In genomic region chr9:48823319-48823705, GRCm38 (mm10) we compare ENCODE assay signal across 16 mouse cellular contexts. TPM values are rescaled to one million over a fixed set of nuclear protein-coding genes. Genes with fewer than 3 reads are reported as not detected.
DNase-seq lines count a peak whose midpoint lies in the region; ATAC-seq and TF ChIP-seq lines count a peak whose summit lies in the region.
"Had no signal": no experiment of that assay in that cellular context is flagged by ENCODE, and none has a peak within 500 bp of the region (broad histone marks: within the 10 kb centered on the region; RNA-seq: fewer than 3 reads in every experiment).

No protein-coding gene starts in this region.

- H3K27ac ChIP-seq in hindbrain, embryonic 12.5 days: no peak overlapping the region
- H3K27ac ChIP-seq in hindbrain, embryonic 16.5 days (ENCODE audit: low read depth, low read length): no peak overlapping the region
- no peak overlapping the region for H3K27ac ChIP-seq in midbrain, embryonic 13.5 days
- H3K27ac ChIP-seq in midbrain, postnatal 0 days (ENCODE audit: low read depth, low read length): no peak overlapping the region
- no peak overlapping the region for H3K27ac ChIP-seq in embryonic facial prominence, embryonic 13.5 days
- H3K27ac ChIP-seq in limb, embryonic 13.5 days: no peak overlapping the region; the same call in 1 of the 2 replicates
- H3K27ac ChIP-seq: stomach, postnatal 0 days had no signal

- no peak overlapping the region for H3K4me3 ChIP-seq in hindbrain, embryonic 12.5 days
- no peak overlapping the region for H3K4me3 ChIP-seq in hindbrain, embryonic 16.5 days (ENCODE audit: low read length)
- no peak overlapping the region for H3K4me3 ChIP-seq in midbrain, embryonic 13.5 days (replicated peaks)
- no peak overlapping the region for H3K4me3 ChIP-seq in midbrain, postnatal 0 days (ENCODE audit: low read depth, low read length)
- H3K4me3 ChIP-seq in embryonic facial prominence, embryonic 13.5 days: no peak overlapping the region
- peak overlapping the region; percentile 3; the same call in 1 of the 2 replicates for H3K4me3 ChIP-seq in limb, embryonic 13.5 days
- H3K4me3 ChIP-seq: erythroblast, embryonic 14.5 days had no signal

- no peaks in the 10 kb centered on the region for H3K27me3 ChIP-seq in hindbrain, embryonic 12.5 days
- no peaks in the 10 kb centered on the region for H3K27me3 ChIP-seq in hindbrain, embryonic 16.5 days (replicated peaks; ENCODE audit: control insufficient read depth, insufficient read depth, low read length)
- H3K27me3 ChIP-seq in midbrain, embryonic 13.5 days: 0 out of 2 replicates have a peak, but pooled peaks cover 7% of the 10 kb centered on the region
- no peaks in the 10 kb centered on the region for H3K27me3 ChIP-seq in midbrain, postnatal 0 days (ENCODE audit: insufficient read depth, low read length)
- peaks cover 43% of the 10 kb centered on the region for H3K27me3 ChIP-seq in embryonic facial prominence, embryonic 13.5 days
- peaks cover 83% of the 10 kb centered on the region for H3K27me3 ChIP-seq in limb, embryonic 13.5 days

- no peaks in the 10 kb centered on the region for H3K36me3 ChIP-seq in hindbrain, embryonic 12.5 days
- no peaks in the 10 kb centered on the region for H3K36me3 ChIP-seq in hindbrain, embryonic 16.5 days (ENCODE audit: control insufficient read depth, insufficient read depth, low read length)
- H3K36me3 ChIP-seq in midbrain, embryonic 13.5 days: no peaks in the 10 kb centered on the region
- H3K36me3 ChIP-seq in midbrain, postnatal 0 days (ENCODE audit: insufficient read depth, low read length): no peaks in the 10 kb centered on the region
- H3K36me3 ChIP-seq in embryonic facial prominence, embryonic 13.5 days: no peaks in the 10 kb centered on the region
- no peaks in the 10 kb centered on the region for H3K36me3 ChIP-seq in limb, embryonic 13.5 days

- H3K4me2 ChIP-seq in hindbrain, embryonic 12.5 days (replicated peaks): peak overlapping the region; percentile 11; the same call in 1 of the 2 replicates
- no peak overlapping the region for H3K4me2 ChIP-seq in hindbrain, embryonic 16.5 days (ENCODE audit: low read length)
- peak overlapping the region; percentile 19 for H3K4me2 ChIP-seq in midbrain, embryonic 13.5 days (replicated peaks)
- no peak overlapping the region for H3K4me2 ChIP-seq in midbrain, postnatal 0 days (ENCODE audit: low read depth, low read length, poor library complexity, severe bottlenecking)
- H3K4me2 ChIP-seq in embryonic facial prominence, embryonic 13.5 days: peak overlapping the region; percentile 44
- H3K4me2 ChIP-seq in limb, embryonic 13.5 days (replicated peaks): peak overlapping the region; percentile 46

- 44% methylated on average over 7 of the region's 7 CpGs for WGBS in hindbrain, embryonic 12.5 days
- 49% methylated on average over 7 of the region's 7 CpGs for WGBS in hindbrain, embryonic 16.5 days
- WGBS in midbrain, embryonic 13.5 days: 25% methylated on average over 7 of the region's 7 CpGs
- WGBS in midbrain, postnatal 0 days: 35% methylated on average over 7 of the region's 7 CpGs
- WGBS in embryonic facial prominence, embryonic 13.5 days: 11% methylated on average over 7 of the region's 7 CpGs
- 14% methylated on average over 7 of the region's 7 CpGs for WGBS in limb, embryonic 13.5 days

- H3K4me1 ChIP-seq in hindbrain, embryonic 12.5 days: peaks cover 41% of the 10 kb centered on the region
- peaks cover 6% of the 10 kb centered on the region for H3K4me1 ChIP-seq in hindbrain, embryonic 16.5 days (ENCODE audit: control insufficient read depth, insufficient read depth, low read depth, low read length)
- H3K4me1 ChIP-seq in midbrain, embryonic 13.5 days (replicated peaks): peaks cover 46% of the 10 kb centered on the region
- peaks cover 4% of the 10 kb centered on the region; the same call in 1 of the 2 replicates for H3K4me1 ChIP-seq in midbrain, postnatal 0 days (ENCODE audit: insufficient read depth, low read length)
- H3K4me1 ChIP-seq in embryonic facial prominence, embryonic 13.5 days: peaks cover 46% of the 10 kb centered on the region
- H3K4me1 ChIP-seq in limb, embryonic 13.5 days: peaks cover 46% of the 10 kb centered on the region

- no peak for DNase-seq in midbrain, postnatal 0 days (ENCODE audit: low spot score)
- DNase-seq in lung, adult 18-20 months: no peak
- DNase-seq: cerebellum, adult 9-10 months; gastrocnemius, postnatal 10 days; heart, postnatal 14 days; liver; liver, postnatal 0 days; thymus, postnatal 14 days had no signal

- no peaks in the 10 kb centered on the region for H3K9me3 ChIP-seq in hindbrain, embryonic 12.5 days (replicated peaks)
- H3K9me3 ChIP-seq in hindbrain, embryonic 16.5 days (ENCODE audit: control insufficient read depth, low read length): no peaks in the 10 kb centered on the region
- H3K9me3 ChIP-seq in midbrain, embryonic 13.5 days: no peaks in the 10 kb centered on the region
- H3K9me3 ChIP-seq in midbrain, postnatal 0 days (ENCODE audit: low read length): no peaks in the 10 kb centered on the region
- no peaks in the 10 kb centered on the region for H3K9me3 ChIP-seq in embryonic facial prominence, embryonic 13.5 days
- no peaks in the 10 kb centered on the region for H3K9me3 ChIP-seq in limb, embryonic 13.5 days

- H3K9ac ChIP-seq in hindbrain, embryonic 12.5 days: no peak overlapping the region
- no peak overlapping the region for H3K9ac ChIP-seq in hindbrain, embryonic 16.5 days (ENCODE audit: low read depth, low read length)
- H3K9ac ChIP-seq in midbrain, embryonic 13.5 days (replicated peaks): no peak overlapping the region
- H3K9ac ChIP-seq in midbrain, postnatal 0 days (replicated peaks; ENCODE audit: low read length, poor library complexity, severe bottlenecking): no peak overlapping the region
- no peak overlapping the region for H3K9ac ChIP-seq in embryonic facial prominence, embryonic 13.5 days
- H3K9ac ChIP-seq in limb, embryonic 13.5 days: no peak overlapping the region
- H3K9ac ChIP-seq: liver, postnatal 0 days had no signal

- TF ChIP-seq CTCF in midbrain, postnatal 0 days (IDR thresholded peaks at IDR 0.05): no peak

- no peak for ATAC-seq in hindbrain, embryonic 12.5 days (ENCODE audit: low FRiP score)
- ATAC-seq in hindbrain, embryonic 16.5 days: no peak
- 0 out of 2 replicates have a peak, but pooled peaks have one; percentile 32 for ATAC-seq in midbrain, embryonic 13.5 days
- no peak for ATAC-seq in midbrain, postnatal 0 days (ENCODE audit: low FRiP score)
- no peak for ATAC-seq in embryonic facial prominence, embryonic 13.5 days (ENCODE audit: insufficient number of reproducible peaks, insufficient read depth, low FRiP score, low TSS enrichment, low read depth)
- ATAC-seq in limb, embryonic 13.5 days (ENCODE audit: low FRiP score, low read depth): no peak
- ATAC-seq: inflammation-experienced regulatory T-cells, adult 6 months; liver, postnatal 0 days had no signal

RNA-seq across cellular contexts. Expression of gene Zbtb16, which starts 12.7 kb away (rescaled TPM):
- polyA plus RNA-seq in hindbrain, embryonic 12.5 days (2016; fragmentation: Nextera tagmentation; extraction: Ambion mirVana): 6.8 and 6.9 TPM in 2 replicates
- polyA plus RNA-seq in hindbrain, embryonic 16.5 days (2015; fragmentation: Nextera tagmentation; extraction: Ambion mirVana): 8.3 and 8.4 TPM in 2 replicates
- 6.8 and 7.2 TPM in 2 replicates for polyA plus RNA-seq in midbrain, embryonic 13.5 days (2015; fragmentation: Nextera tagmentation; extraction: Ambion mirVana)
- 8.3 and 12.6 TPM in 2 replicates for total RNA-seq in midbrain, postnatal 0 days (2014; rRNA removed)
- 5.5 and 6.1 TPM in 2 replicates for polyA plus RNA-seq in midbrain, postnatal 0 days (2015; fragmentation: Nextera tagmentation; extraction: Ambion mirVana)
- polyA plus RNA-seq in embryonic facial prominence, embryonic 13.5 days (2015; fragmentation: Nextera tagmentation; extraction: Ambion mirVana): 1.9 and 2.2 TPM in 2 replicates
- polyA plus RNA-seq in limb, embryonic 13.5 days (2015; fragmentation: Nextera tagmentation; extraction: Ambion mirVana): 1.1 and 1.3 TPM in 2 replicates
- polyA plus RNA-seq: inflammation-experienced regulatory T-cells, adult 6 months had no signal

Comparison
In these comparisons a context has a peak if more than half of its experiments do, and no peak if none do; other contexts are left out.
1. H3K4me2 ChIP-seq: peak in hindbrain, embryonic 12.5 days (single experiment), midbrain, embryonic 13.5 days (single experiment), embryonic facial prominence, embryonic 13.5 days (single experiment) and limb, embryonic 13.5 days (single experiment); none in hindbrain, embryonic 16.5 days (single experiment) and midbrain, postnatal 0 days (single experiment).